Mouse (Mus musculus) Patski (cell line): ENCODE results near the gene Cask. TPM values are rescaled to one million over a fixed set of nuclear protein-coding genes. Genes with fewer than 3 reads are reported as not detected.
"Not testable (repeated sequence)": the region's sequence is repeated elsewhere in the genome, so short reads cannot be mapped to it uniquely, and the experiment has no call there.

Experiments
- ATAC-seq: fragments of 100-300 bp; one replicate; pipeline ENCODE4 v1.8.0; 2021
- CTCF ChIA-PET: fragments of 350-600 bp; sonication (Branson Sonifier 250); formaldehyde crosslinking; loops from one replicate; lab custom pipeline; 2022; ENCODE audit warnings: inconsistent platforms; lab: Charles Lee
- POLR2A ChIA-PET: fragments of 350-600 bp; sonication (Branson Sonifier 250); formaldehyde crosslinking; loops from one replicate; lab custom pipeline; 2022; ENCODE audit warnings: antibody characterized with exemption, inconsistent platforms; lab: Charles Lee
- DNase-seq: peaks from one replicate; pipeline ENCODE4 v3.0.0-alpha.2; 2011; ENCODE audit warnings: low read depth, low spot score
- H3K27me3 ChIP-seq: fragments of 371-371 bp; one replicate; pipeline ENCODE4 v1.5.1; 2021
- CTCF ChIP-seq: fragments of 100-300 bp; IDR thresholded peaks from one replicate; pipeline ENCODE4 v1.5.1; 2021
- in situ Hi-C: fragments of 300-500 bp; cut with MboI; formaldehyde crosslinking; loops from 3 replicates; pipeline ENCODE4 v1.11.1; 2018; ENCODE audit warnings: low pct_unique_long_range_greater_than_20kb, mixed read lengths
- polyA plus RNA-seq: library from polyadenylated mRNA; unstranded; gene quantifications from one replicate; pipeline ENCODE4 v1.2.3, GENCODE M21; 2021

Cask gene
- polyA plus RNA-seq, 1 experiment from 2014 or later: 70.1 TPM

GRCm38 (mm10) chrX:13845141-13845857, 5.9 kb downstream of the Cask start:
- no peak for DNase-seq
- peaks cover 31% of the 10 kb centered on the region for H3K27me3 ChIP-seq
- in situ Hi-C loops: loop anchor here (10.0 kb wide), 1 partner anchor 130 kb away; no protein-coding TSS in a partner anchor
- CTCF ChIA-PET: interaction anchor here (1.1 kb wide), 1 partner anchor 135 kb away, joined by 3 read pairs; no protein-coding TSS in a partner anchor
- POLR2A ChIA-PET: no interaction called here
- TF ChIP-seq CTCF: no peak
- peak; percentile 3 for ATAC-seq

- POLR2A ChIA-PET: no interaction called here
- ATAC-seq (no peak), DNase-seq (no peak)
- peaks cover 37% of the 10 kb centered on the region for H3K27me3 ChIP-seq
- in situ Hi-C loops: no loop called here
- CTCF ChIA-PET: no interaction called here
- TF ChIP-seq CTCF: no peak
Observed at GRCm38 (mm10) chrX:13822792-13823191, 28.4 kb downstream of the Cask start.

- ATAC-seq (no peak), DNase-seq (no peak)
- in situ Hi-C loops: no loop called here
- CTCF ChIA-PET: no interaction called here
- no peak for TF ChIP-seq CTCF
- POLR2A ChIA-PET: no interaction called here
- peaks cover 30% of the 10 kb centered on the region for H3K27me3 ChIP-seq
Observed at GRCm38 (mm10) chrX:13798754-13799153, 52.4 kb downstream of the Cask start.

GRCm38 (mm10) chrX:13765672-13766071, 85.5 kb downstream of the Cask start:
- TF ChIP-seq CTCF: no peak
- ChIA-PET CTCF (no interaction called here), POLR2A (no interaction called here)
- no peak for ATAC-seq
- no peak for DNase-seq
- in situ Hi-C loops: no loop called here
- H3K27me3 ChIP-seq: peaks cover 16% of the 10 kb centered on the region

- DNase-seq (no peak), ATAC-seq (peak; percentile 91)
- TF ChIP-seq CTCF: no peak
- in situ Hi-C loops: no loop called here
- ChIA-PET CTCF (interaction anchor here (1.1 to 1.3 kb wide), 2 partner anchors 55 to 77 kb away, joined by 3 to 5 read pairs; no protein-coding TSS in a partner anchor), POLR2A (no interaction called here)
- peaks cover 16% of the 10 kb centered on the region for H3K27me3 ChIP-seq
Observed at GRCm38 (mm10) chrX:13765024-13765423, 86.1 kb downstream of the Cask start.

GRCm38 (mm10) chrX:13757279-13758005, 93.7 kb downstream of the Cask start:
- in situ Hi-C loops: no loop called here
- DNase-seq (no peak), ATAC-seq (peak; percentile 67)
- POLR2A ChIA-PET: no interaction called here
- CTCF ChIA-PET: interaction anchor here (0.7 to 1.1 kb wide), 2 partner anchors 19 to 48 kb away, joined by 3 read pairs; no protein-coding TSS in a partner anchor
- H3K27me3 ChIP-seq: peaks cover 31% of the 10 kb centered on the region
- peak; percentile 45 for TF ChIP-seq CTCF

GRCm38 (mm10) chrX:13741110-13741509, 110.1 kb downstream of the Cask start:
- in situ Hi-C loops: no loop called here
- DNase-seq (no peak), ATAC-seq (no peak)
- POLR2A ChIA-PET: no interaction called here
- peaks cover 29% of the 10 kb centered on the region for H3K27me3 ChIP-seq
- CTCF ChIA-PET: no interaction called here
- no peak for TF ChIP-seq CTCF

- CTCF ChIA-PET: interaction anchor here (0.6 to 1.2 kb wide), 2 partner anchors 9 to 21 kb away, joined by 3 read pairs; no protein-coding TSS in a partner anchor
- POLR2A ChIA-PET, H3K27me3 ChIP-seq, DNase-seq, ATAC-seq, in situ Hi-C loops: not testable (repeated sequence)
Observed at GRCm38 (mm10) chrX:13730785-13731184, 120.4 kb downstream of the Cask start.

- DNase-seq (no peak), ATAC-seq (no peak)
- ChIA-PET CTCF (no interaction called here), POLR2A (no interaction called here)
- in situ Hi-C loops: no loop called here
- peaks cover 15% of the 10 kb centered on the region for H3K27me3 ChIP-seq
- TF ChIP-seq CTCF: no peak
Observed at GRCm38 (mm10) chrX:13729835-13730480, 121.2 kb downstream of the Cask start.

GRCm38 (mm10) chrX:13725573-13726403, 125.4 kb downstream of the Cask start:
- ATAC-seq (no peak), DNase-seq (no peak)
- peaks cover 34% of the 10 kb centered on the region for H3K27me3 ChIP-seq
- POLR2A ChIA-PET: no interaction called here
- CTCF ChIA-PET: no interaction called here
- in situ Hi-C loops: no loop called here
- no peak for TF ChIP-seq CTCF
